Mouse (Mus musculus) adrenal gland (tissue): ENCODE measurements around the gene Hist1h2ai.
"Not testable (repeated sequence)": the region's sequence is repeated elsewhere in the genome, so short reads cannot be mapped to it uniquely, and the experiment has no call there.

Source experiments
- intact Hi-C: fragments of 180-260 bp; cut with DNase I; formaldehyde crosslinking; loops from one replicate; pipeline ENCODE4 v1.15.1; 2025

The Hist1h2ai gene

DNA sequence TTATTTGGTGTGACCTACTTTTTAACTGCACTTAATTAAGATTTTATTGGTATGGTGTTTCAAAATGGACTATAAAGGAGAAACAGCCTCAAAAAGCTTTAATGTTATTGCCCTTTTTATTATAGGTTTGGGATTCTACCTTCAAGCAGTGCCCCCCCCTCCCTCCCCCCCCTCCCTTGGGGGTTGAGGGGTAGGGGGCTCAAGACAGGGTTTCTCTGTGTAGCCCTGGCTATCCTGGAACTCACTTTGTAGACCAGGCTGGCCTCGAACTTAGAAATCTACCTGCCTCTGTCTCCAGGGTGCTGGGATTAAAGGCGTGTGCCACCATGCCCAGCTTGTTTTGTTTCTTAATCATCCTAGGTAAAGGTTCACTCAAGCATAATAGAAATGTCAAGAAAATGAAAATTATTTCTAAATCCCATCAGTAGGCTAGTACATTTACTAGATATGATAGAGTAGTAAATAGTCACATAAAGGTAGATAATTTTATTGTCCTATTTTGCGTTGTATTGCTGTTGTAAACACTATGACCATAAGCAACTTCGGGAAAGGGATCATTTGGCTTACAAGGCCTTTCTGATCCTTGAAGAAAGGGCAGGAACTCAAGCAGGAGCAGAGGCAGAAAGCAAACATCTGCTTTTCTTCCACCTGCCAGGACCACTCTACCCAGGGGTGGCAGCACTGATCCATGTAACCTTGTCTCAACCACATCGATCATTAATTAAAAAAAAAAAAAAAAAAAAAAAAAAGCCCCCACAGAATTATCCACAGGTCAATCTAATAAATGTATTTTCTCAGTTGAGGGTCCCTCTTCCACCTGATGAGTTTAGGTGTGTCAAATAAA lies 7.0 kb downstream of the Hist1h2ai start:
- intact Hi-C loops, result no loop called here

DNA sequence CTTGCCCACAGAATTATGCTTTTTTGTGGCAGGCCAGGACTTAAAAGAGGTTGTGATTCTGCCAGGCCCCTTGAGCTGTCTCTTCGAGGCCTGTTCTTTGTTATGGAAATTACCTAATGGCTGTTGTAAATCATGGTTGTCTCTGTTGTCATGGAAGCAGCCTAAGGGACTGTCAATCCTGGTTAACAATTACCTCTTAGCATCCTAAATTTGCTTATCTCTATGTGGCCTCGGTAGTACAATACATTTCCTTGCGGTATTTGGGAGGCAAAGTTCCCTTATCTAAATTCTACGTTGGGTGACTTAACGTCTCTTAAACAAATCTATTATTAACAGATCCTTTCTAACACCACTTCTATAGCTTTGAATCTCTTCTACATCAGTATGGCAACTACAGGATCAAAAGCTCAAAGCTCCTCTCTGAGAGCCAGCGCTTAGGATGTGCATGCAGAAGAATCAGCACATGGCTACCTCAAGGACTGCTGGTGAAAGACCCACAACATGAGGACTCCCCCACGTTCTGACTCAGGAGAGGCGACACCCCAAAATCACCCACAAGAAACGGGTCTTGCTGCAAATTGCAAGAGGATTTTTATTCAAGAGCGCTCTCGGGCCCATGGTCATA lies 11.8 kb downstream of the Hist1h2ai start:
- intact Hi-C loops, result no loop called here

DNA sequence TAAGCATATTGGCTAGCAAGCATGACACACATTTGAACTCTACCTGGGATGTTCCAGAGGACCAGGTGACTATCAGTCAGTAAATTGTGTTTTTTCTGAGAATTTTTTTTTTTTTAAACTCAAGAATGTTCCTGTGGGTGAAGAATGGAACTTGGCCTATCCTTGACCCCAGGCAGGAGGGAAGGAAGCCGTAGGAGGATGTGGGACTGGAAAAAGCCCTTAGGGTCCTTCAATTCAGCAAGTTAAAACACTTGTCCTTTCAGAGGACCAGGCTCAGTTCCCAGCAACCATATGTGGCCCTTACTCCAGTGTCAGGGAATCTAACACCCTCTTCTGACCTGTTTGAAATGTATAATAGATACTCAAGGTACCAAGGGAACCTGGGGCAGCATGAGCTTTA lies 13.3 kb downstream of the Hist1h2ai start:
- intact Hi-C loops, result no loop called here

DNA sequence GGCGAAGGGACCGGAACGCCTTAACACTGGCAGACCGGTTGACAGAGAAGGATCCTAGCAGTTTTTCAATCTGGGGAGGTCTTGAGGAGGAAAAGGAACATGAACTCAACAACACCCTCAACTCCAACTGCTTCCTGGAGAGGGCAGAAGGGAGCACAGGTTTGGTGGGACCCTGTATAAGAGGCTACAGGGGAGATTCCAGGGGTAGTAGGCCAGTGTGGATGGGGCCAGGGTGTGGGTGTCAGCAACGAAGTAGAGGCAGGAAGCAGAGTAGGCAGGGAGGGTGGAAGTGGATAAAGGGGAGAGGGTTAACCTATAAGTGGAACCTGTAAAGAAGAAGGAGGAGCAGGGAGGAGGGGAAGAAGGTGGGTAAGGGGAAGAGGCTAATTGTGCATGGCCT lies 17.2 kb downstream of the Hist1h2ai start:
- intact Hi-C loops, result no loop called here

GRCm38 (mm10) chr13:21734010-21734905 lies 18.0 kb downstream of the Hist1h2ai start:
- intact Hi-C loops, result no loop called here

GRCm38 (mm10) chr13:21734906-21735767 lies 18.9 kb downstream of the Hist1h2ai start, which contains the start of gene Hist1h4j:
Hist1h4j (plus strand) TSS chr13:21735064.
- intact Hi-C loops, result not testable (repeated sequence)

DNA sequence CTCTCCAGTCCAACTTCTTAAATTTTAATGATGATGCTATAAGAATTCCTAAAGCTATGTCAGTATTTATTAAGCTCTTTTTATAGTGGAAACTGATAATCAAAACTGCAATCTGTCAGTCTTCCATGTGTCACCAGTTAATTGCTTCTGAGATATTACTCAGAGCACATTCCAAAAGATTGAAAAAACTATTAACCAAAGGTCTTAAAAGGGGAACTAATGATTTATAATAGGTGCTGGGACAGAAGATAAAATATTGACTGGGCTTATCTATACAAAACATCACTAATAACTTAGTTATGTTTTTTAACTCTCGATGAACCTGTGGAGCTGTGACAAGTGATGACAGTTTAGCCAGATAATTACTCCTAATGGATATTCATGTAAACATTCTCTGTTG lies 28.8 kb downstream of the Hist1h2ai start:
- intact Hi-C loops, result no loop called here

GRCm38 (mm10) chr13:21749387-21750158 lies 33.4 kb downstream of the Hist1h2ai start:
- intact Hi-C loops, result no loop called here

GRCm38 (mm10) chr13:21750159-21751017 lies 34.2 kb downstream of the Hist1h2ai start, which contains the start of gene Hist1h4k:
Hist1h4k (minus strand) TSS chr13:21750505.
- intact Hi-C loops, result not testable (repeated sequence)

GRCm38 (mm10) chr13:21751417-21751816 lies 35.2 kb downstream of the Hist1h2ai start:
- intact Hi-C loops, result no loop called here

DNA sequence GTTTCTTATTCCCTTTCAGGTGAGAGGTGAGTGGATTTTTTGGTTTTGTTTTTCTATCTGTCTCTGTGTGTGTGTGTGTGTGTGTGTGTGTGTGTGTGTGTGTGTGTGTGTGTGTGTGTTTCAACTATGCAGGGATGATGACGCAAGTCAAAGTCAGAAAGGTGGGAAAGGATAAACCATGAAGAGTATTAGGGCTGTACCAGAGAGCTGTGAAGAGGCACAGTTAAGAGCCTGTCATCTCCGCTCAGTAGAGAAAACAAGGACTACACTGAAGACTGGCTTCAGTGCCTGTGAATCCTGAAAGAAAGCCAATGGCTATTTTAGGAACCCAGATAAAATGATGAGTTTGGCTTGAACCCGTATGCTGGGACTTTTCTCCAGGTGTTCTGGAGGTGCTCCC lies 35.6 kb downstream of the Hist1h2ai start:
- intact Hi-C loops, result no loop called here

DNA sequence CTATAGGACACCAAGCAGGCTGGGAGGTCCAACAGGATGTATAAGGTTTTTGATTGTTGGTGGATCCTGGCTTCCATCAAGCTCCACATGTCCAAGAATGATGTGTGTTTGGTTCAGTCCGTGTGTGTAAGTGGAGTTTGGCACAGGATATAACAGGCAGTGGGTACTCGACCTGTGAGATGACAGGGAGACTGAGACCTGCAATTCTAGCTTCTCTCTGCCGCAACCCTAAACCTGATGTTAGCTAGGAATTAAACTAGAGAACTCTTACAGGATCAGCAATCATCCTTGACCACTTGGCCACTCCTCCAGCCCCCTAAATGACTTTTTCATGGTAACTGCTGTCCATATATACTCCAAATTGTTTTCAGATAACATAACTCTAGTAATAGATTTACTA lies 36.1 kb downstream of the Hist1h2ai start:
- intact Hi-C loops, result no loop called here

DNA sequence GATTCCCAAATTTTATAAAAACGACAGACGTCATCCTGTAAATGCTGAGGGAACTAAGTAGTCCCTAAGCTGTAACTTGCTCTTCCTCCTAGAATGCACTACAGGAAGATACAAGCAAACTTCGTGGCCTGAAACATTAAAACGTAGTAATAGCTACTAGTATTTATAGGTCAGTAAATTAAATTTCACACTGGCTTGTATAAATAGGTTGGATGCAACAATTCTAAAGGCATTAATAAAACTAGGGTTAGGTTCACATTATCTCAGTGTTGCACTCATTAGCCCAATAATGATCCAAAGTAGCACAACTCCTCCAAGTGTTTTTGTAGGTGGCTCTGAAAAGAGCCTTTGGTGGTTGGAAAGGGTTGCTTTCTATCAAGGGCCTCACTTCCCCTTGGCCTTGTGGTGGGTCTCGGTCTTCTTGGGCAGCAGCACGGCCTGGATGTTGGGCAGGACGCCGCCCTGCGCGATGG lies 36.9 kb downstream of the Hist1h2ai start:
- intact Hi-C loops, result no loop called here

- intact Hi-C loops, result not testable (repeated sequence)
Observed at GRCm38 (mm10) chr13:21753524-21754285, 37.5 kb downstream of the Hist1h2ai start, which contains the start of the genes Hist1h2ak and Hist1h2bn. Hist1h2ak (minus strand) TSS chr13:21753827. Hist1h2bn (plus strand) TSS chr13:21754123.

GRCm38 (mm10) chr13:21754294-21755001 lies 38.2 kb downstream of the Hist1h2ai start:
- intact Hi-C loops, result not testable (repeated sequence)

- intact Hi-C loops, result no loop called here
Observed at GRCm38 (mm10) chr13:21755707-21756106, 39.5 kb downstream of the Hist1h2ai start.
